Mouse (Mus musculus) urinary bladder, adult 2 months (tissue): ENCODE data around the gene Ankrd11. TPM values are rescaled to one million over a fixed set of nuclear protein-coding genes. Genes with fewer than 3 reads are reported as not detected.
"Not testable (repeated sequence)": the region's sequence is repeated elsewhere in the genome, so short reads cannot be mapped to it uniquely, and the experiment has no call there.

Source experiments
- DNase-seq: peaks from one replicate; pipeline ENCODE4 v3.0.0; 2022; ENCODE audit warnings: low spot score
- polyA plus RNA-seq: library from polyadenylated mRNA; depleted of rRNA; stranded (reverse); fragments of >200 nt; gene quantifications from 2 replicates; pipeline ENCODE4 v1.2.3, GENCODE M21; 2012

The Ankrd11 gene
- polyA plus RNA-seq, 1 experiment = 37.9 TPM

DNA sequence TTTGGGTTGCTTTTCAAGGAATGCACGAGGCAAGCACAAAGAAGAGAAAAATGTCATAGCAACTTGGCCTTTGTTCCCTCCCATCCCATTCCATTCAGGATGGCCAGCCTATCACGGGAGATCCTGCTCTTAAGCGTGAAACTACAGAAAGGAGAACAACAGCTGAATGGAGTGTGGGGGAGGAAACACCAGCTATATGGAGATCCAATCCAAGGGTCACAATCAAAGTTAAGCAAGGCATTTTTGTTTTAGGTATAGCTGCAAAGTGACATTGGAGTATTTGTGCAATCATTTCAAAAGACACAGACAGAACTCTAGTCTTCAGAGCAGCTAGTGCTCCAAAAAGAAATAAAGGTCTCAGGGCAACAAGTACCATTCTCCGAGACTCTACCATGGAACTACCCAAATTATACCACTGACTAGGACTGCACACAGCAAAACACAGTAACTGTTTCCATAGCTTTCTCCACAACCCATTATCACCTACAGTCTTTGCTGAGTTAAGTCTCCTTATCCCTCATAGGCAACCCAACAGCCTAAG lies 1.9 kb downstream of the Ankrd11 start:
- DNase-seq = no peak

DNA sequence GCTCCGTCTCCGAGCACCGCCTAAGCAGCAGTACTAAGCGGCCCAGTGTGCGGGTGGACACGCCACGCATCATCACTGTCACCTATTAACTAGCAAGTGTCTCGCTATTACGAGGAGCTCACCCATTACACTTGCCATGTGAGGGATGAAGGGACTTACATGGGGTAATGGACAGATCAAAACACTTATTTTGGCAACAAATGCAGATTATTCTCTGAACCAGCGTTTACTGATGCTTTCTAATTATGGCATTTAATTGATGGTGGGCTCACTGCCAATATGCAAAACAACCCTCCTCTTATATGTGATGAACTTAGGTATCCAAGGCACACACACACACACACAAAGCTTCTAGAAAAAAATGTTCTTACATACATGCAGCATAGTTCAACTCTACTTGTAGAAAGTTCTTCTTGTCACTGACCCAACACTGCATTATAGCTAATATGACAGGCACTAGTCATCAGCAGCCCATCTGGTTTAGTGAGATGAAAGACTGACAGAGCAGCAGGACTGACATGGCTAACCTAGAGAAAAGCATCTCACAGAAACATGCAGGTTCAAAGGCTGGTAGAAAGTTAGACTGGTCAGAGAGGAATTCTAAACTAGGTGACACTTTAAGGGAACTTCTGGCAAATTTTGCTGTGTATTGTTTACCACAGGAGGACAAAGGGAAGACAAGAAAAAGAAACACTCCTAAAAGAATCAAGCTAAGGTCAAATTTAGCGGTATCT lies 2.5 kb downstream of the Ankrd11 start:
- no peak for DNase-seq

DNA sequence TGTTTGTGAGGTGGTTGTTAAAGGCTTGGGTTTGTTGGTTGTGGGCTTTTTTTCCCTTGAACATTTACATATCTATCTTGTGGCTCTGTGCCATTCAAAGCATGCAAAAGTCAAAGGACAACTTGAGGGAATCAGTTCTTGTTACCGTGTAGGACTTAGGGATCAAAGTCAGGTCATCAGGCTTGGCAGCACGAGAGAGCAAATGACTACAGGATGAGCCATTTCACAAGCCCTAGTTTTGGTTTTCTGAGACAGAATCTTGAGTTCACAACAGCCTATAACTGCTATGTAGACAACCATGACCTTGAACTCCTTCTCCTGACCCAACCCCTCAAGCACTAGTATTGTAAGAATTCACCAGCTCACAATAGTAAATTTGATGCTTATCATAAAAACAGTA lies 3.7 kb downstream of the Ankrd11 start:
- no peak for DNase-seq

DNA sequence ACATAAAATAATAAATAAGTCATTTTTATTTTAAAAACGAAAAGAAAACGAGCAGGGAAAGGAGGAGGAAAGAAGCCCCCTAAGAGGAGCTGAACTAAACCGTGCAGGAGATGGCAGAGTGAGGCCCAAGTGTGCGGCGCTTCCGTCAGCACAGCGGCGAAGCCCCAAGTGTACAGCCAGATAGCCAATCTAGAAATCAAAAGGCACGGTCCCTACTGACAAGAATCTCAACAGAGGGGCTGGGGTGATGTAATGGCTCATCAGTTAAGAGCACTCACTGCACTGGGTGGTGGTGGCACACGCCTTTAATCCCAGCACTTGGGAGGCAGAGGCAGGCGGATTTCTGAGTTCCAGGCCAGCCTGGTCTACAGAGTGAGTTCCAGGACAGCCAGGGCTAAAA lies 4.6 kb downstream of the Ankrd11 start:
- DNase-seq = no peak

DNA sequence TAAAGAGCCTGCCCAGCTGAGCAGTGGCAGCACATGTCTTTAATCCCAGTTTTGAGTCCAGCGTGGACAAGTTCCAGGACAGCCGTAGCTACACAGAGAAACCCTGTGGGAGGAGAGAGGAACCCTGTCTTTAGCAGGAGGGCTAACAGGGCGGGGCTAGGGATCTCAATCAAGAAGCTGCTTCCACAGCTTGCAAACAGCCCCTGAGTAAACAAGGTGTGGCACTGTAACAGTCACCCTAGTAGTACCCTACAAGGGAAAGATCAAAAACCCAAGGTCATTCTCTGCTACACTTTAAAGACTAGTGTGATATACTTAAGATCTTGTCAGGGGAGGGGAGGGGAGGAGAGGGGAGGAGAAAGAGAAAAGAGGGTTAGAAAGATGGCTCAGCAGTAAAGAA lies 5.1 kb downstream of the Ankrd11 start:
- DNase-seq = no peak

DNA sequence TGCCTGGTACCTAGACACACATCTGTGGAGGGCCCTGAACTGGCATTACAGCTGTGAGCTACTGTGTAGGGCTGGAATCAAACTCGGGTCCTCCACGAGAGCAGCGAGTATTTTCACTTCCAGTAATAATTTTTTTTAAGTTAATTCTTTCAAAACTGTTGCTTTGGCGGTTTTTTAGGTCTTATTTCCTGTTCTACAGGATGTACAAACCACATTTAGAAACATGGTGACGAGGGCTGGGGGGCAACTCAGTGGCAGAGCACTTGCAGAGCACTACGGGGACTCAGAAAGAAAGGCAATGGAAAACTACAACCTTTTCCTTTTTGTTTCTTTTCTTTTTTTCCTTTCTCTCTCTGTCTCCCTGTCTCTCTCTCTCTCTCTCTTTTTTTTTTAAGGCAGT lies 7.9 kb downstream of the Ankrd11 start:
- no peak for DNase-seq

DNA sequence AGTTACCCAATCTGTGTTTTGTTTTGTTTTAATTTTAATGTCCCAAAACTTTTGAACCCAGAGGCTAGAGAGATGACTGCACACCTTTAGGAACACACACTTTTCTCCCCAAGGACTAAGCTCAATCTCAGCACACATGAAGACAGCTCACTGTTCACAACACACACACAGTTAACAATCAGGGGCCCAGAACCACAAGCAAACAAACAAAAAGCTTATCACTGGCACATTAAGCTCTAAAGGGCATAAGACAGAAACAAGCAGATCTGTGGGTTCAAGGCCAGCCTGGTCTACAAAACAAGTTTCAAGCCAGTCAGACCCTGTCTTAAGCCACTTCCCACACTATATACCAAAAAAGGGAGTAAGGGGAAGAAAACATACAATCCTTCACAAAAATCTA lies 8.6 kb downstream of the Ankrd11 start:
- DNase-seq = no peak

DNA sequence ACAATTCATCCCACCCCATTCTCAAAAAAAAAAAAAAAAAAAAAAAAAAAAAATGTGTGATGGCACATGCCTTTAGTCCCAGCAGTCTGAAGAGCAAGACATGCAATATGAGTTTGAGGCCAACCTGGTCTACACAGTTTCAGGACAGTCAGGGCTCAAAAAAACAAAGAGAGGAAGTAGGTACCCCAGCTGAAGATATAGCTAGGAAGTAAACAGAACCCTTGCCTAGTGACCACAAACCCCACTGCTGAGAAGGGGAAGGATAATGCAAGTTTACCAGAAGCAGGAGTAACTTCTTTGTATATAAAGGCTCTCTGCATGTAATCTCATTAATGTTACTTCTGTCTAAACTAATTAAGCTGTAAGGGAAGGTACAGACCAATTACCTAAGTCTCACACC lies 9.3 kb downstream of the Ankrd11 start:
- no peak for DNase-seq

DNA sequence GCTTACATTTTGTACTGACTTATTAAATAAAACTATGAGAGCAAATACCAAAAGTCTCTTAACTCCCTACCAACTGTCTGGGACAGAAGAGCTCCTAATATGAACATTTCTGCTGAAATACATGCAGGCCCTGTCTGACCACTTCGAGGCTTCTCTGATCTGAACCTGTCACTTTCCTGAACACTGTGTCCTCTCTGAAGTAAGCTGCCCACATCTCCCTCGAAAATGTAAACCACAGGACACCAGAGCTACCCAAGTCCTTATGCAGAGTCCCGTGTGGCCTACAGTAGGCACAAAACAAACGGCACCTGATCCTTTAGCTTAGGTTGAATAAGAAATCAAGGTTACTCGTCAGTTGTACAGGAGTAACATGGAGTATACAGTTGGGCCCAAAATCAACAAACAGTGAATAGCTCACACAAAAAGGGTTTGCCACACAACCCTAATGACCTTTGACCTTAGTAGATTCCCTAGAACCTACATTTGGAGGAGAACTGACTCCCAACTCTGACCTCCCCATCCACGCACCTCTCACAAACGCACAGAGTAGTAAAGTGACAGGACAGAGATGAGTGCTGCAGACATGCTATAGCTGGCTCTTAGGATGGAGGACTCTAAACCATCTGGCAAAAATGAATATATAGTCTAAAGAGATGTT lies 10.6 kb downstream of the Ankrd11 start:
- no peak for DNase-seq

DNA sequence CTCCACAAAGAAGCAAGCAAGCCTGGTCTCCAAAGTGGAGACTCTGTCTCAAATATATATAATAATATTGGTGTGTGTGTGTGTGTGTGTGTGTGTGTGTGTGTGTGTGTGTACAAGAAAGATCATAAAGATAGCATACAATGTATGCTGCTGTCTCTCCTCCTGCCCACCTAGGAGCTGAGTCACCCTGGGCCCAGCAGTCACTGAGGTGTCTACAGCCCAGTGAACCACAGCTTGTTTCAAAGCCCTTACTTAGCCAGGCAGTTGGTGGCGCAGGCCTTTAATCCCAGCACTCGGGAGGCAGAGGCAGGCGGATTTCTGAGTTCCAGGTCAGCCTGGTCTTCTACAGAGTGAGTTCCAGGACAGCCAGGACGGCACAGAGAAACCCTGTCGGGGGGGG lies 12.0 kb downstream of the Ankrd11 start:
- DNase-seq = not testable (repeated sequence)

DNA sequence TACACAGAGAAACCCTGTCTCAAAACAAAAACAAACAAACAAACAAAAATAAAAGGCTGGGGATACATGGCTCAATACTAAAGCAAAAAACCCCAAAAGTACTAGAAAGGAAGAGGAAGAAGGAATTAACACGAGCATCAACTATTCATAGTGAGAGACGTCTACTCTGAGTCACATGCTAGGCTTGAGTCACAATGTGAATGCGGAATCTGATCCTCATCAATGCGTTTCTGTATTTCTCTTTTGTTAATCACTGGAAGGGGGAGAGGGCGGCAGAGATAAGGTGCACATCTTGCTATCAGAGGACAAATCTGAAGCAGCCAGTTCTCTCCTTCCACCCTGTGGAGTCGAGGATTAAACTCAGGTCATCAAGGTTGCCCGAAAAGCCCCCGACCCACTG lies 14.3 kb downstream of the Ankrd11 start:
- no peak for DNase-seq

DNA sequence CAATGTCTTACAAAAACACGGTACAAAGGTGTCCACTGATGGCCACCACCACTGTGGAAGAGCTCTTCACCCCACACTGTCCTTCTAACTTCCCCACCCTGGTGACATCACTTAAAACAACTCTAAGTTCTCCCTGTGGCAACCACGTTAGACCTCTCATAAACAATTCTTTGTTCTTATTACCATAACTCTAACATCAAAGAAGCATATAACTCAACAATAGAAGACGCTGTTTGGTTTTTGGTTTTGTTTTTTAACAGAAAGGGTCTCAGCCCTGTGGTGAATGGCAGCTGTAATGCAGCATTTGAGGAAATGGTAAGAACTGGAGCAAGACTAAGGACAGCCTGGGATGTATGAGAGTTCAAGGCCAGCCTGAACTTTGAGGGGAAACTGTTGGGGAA lies 16.1 kb downstream of the Ankrd11 start:
- DNase-seq = no peak

DNA sequence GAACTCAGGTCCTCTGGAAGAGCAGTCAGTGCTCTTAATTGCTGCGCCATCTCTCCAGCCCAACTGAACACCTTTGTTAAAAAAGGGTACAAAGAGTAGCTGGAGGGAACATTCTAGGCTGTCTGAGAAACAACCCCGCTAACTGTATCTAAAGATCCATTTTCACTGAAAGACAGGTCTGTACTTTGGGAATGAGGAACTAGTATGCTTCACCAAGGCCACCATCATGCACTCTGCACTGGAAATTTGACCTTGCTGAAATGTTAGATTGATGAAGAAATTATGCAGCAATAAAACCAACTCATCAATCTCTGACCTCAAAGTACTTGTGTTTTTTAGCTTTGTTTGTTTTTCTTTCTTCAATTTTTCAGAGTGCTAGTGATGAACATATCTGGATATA lies 17.9 kb downstream of the Ankrd11 start:
- no peak for DNase-seq

DNA sequence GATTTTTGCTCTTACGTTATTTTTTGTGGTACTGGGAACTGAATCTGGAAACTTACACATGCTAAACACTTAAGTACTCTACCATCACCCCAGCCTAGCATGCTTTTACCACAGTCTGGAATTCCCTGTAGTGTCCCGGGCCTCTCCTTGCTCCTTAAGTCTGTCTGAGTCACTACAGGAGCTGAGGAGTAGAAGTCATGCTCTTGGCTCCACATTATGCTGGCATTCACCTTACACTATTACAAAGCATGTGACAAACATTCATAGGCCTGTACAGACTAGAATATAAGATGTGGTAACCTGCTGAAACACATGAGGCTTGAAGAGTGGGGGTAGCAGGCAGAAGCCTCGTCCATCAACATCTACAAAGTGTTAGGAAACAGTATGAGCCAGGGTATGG lies 19.4 kb downstream of the Ankrd11 start:
- no peak for DNase-seq

DNA sequence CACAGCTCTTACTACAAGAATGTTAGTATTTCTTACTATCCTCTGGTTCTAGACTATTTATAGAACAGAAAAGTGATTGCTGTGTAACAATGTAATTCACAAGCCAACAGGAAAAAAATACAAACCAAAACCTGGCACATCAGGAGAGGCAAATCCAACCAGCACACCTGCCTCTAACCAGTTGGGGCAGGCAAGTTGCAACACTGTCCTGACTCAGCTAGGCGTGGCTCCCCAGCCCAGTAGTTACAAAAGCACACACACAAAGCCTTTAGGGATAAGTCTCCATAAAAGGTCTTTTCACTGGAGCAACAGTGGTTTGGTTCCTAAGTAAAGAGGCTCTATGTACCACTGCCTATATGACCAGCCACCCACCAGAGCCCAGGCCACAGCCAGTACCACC lies 20.8 kb downstream of the Ankrd11 start:
- DNase-seq = peak; percentile 31

DNA sequence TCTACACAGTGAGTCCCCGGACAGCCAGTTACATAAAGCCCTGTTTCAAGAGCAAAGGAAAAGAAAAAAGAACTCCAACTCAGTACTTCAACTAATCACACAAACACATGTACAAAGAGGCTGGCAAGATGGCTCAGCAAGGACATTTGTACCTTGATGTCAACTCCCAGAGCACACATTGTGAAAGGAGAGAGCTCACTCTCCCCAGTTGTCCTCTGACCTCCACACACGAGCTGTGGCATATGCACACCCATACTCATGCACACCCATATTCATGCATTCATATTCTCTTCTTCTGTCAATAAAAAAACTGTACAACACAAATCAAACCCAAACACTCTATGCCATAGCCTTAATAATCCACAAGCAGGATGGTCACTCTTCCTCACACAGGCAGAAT lies 21.2 kb downstream of the Ankrd11 start:
- no peak for DNase-seq

DNA sequence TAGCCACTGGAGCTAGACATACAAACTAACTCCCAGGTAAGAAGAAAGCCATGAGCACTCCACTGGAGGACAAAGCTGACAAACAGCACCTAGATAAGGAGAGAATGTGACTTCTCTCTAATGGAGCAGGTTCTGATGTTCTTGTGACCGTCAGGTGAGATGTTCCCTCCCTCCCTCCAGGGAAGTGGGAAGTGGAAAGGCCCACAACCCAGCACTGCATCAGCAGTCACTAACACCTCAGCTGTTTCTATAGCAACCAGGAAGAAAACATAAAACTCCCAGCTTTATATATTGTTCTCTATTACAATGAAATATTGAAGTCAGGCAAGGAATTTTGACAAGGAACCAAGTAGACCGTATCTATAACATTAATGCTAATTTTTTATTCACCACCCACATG lies 22.0 kb downstream of the Ankrd11 start:
- DNase-seq = no peak

DNA sequence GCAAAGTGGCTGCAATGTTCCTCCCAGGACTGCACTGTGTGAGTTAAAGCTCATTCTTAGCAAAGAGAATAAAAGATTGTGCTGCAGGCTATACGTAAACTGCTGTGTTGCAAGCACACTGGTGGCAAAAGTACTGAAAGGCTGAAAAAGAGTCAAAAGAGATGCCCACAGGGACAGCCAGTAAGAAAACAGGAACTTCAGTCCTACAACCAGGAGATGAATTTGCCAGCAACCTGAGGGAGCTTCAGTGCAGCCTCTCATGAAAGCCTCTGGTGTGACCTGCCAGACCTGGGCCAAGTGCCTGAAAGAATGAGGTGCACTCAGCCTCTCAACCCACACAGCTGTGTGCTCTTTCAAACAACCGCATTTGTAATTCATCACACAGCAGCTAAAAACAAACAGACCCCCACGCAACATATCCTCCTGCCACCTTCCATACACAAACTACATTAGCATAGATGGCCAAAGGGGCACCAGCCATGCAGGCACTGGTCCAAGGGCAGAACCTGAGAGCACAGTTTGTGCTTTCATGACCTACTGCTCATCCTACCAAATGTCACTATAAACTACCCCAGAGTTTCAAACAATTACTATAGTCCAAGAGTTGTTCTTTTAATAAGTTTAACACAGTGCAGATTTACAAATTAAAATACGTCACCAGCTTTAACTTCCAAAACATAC lies 23.5 kb downstream of the Ankrd11 start:
- DNase-seq = no peak

DNA sequence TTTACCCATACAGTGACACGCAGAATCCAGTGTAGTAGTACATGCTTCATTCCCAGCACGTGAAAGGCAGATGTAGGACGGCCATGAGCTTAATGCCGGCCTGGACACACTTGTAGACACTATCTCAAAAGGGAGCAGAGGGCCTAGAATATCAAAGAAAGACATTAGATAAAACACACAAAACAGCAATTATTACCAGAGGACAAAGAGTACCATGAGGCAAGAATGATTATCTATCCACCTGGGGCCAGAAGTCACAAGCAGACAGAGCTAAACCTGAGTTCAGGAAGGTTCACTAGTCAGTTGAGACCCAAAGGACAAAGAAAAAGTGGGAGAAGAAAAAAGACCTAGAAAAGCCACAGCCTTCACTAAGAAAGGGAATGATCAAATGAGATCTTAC lies 24.9 kb downstream of the Ankrd11 start:
- DNase-seq = no peak

DNA sequence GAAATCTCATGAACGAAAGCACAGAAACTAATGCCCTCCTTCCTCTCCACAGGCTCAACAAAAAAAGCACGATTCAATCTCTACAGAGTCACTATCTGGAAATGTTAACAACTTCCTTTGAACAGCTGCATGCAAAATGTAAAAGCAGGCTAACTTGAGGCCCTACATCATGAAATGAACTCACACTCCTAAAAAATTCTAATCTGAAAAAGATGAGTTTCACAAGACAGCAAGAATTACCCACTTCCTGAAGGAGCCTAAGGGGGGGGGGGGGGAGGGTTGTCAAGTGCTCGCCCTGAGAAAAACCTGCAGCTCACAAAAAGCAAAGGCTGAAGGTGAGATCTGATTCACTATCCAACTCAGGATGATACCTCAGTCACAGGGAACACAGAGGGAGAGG lies 27.0 kb downstream of the Ankrd11 start:
- DNase-seq = no peak

DNA sequence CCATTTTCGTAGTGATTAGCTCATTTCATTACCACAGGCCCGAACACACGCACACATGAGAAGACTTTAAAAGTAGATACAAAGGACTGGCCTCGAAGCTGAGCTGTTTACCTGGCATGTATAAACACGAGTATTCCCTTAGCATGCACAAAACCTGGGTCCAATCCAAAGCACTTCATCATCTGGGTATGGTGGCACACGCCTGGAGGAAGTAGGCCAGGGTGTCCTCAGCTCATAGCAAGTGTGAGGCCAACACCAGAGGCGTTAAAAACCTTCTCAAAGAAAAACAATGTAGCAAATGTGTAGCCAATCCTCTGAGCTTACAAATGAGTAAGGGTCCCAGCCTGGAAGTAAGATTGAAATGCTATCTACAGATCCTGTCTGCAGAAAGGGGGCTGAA lies 27.6 kb downstream of the Ankrd11 start:
- no peak for DNase-seq

DNA sequence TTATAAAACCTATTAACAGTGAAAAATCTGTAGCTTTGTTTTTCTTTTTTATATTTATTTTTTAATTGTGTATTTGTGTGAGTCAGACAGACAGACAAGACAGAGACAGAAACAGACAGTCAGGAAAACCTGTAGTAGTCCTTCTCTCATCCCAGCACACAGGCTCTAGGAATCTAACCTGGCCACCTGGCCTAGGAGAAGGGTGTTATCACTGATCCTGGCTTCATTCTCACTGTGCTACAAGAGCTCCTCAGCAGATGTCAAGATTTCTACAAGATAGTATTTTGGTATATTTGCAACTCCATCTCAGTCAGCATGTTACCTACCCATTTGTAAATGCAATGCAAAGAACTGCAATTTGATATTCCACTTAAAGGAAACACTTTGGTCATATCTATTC lies 30.8 kb downstream of the Ankrd11 start:
- no peak for DNase-seq

DNA sequence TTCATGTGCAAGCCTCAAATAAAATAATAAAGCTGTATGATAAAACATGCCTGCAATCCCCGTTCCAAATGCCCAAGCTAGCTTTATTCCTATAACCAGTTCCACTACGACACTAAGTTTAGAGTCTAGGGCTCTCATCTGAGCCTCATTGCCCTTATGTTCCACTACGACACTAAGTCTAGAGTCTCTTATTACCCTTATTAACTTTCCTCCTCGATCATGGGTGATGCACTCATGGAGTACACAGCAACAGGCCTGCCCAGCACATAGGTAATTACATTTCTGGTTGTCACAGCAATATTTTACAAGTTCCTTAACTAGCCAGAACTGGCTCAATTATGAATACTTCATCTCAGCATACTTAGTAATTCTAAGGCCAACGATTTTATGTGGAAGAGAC lies 36.3 kb downstream of the Ankrd11 start:
- no peak for DNase-seq
